Mouse (Mus musculus): ENCODE results near the gene Lmo4. TPM values are rescaled to one million over a fixed set of nuclear protein-coding genes. Genes with fewer than 3 reads are reported as not detected.

Lmo4 gene
- total and polyA plus RNA-seq, 3 experiments, result 46.3 to 64.0 (median 57.6) TPM

- dilution Hi-C loops (cut with MboI; ENCODE audit: extremely low pct_ligation_motif_present, extremely low pct_unique_long_range_greater_than_20kb, low sequenced_read_pairs), result no loop called here
- H3K4me1 ChIP-seq (ENCODE audit: control insufficient read depth in 1 of 2, insufficient read depth in 2 of 2), result no peaks in the 10 kb centered on the region
- in situ Hi-C loops (cut with MboI; ENCODE audit: low pct_ligation_motif_present, low pct_unique_long_range_greater_than_20kb, low sequenced_read_pairs), result no loop called here
These were observed 43.8 kb downstream of the Lmo4 start for GRCm38 (mm10) chr3:144161261-144161660.

DNA sequence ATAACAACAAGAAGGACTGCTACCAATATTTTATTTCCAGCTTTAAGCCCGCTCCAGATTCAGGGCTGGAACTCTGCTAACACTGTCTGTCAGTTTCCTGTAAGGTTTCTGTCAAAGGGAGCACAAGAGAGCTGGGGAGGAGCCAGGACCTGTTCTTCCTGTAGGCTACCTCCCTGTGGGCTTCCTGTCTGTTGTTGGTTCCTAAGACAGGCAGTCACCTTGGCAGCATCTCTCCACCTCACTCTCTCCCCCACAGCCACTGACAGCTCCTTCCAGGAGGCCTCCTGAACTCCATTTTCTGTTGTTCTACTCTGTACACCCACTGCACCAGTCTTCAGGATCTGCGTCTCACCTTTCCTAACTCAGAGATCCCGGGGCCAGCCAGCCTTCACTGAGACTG is 49.3 kb downstream of the Lmo4 start:
- Histone ChIP-seq H3K36me3 (replicated peaks in 1 of 2; ENCODE audit: control insufficient read depth in 1 of 2, insufficient read depth in 1 of 2, low read length in 1 of 2) (no peaks in the 10 kb centered on the region), H3K27me3 (replicated peaks) (no peaks in the 10 kb centered on the region), H3K9ac (ENCODE audit: insufficient read depth, low read depth) (no peak overlapping the region), H3K4me1 (ENCODE audit: control insufficient read depth in 1 of 2, insufficient read depth in 2 of 2) (peaks cover 16 to 29% of the 10 kb centered on the region in 2 experiments), H3K27ac (ENCODE audit: insufficient read depth, low read depth) (no peak overlapping the region), H3K9me3 (replicated peaks; ENCODE audit: low read length) (no peaks in the 10 kb centered on the region), H3K4me3 (replicated peaks in 1 of 3; ENCODE audit: low read depth in 2 of 3, low read length in 2 of 3, poor library complexity in 1 of 3) (no peak overlapping the region), H3K79me2 (replicated peaks; ENCODE audit: control insufficient read depth, extremely low read depth, insufficient read depth, poor library complexity, severe bottlenecking) (no peaks in the 10 kb centered on the region), H3K4me2 (ENCODE audit: insufficient read depth, low read depth, poor library complexity, severe bottlenecking) (no peak overlapping the region)
- no peak for TF ChIP-seq USF2 (conservative IDR thresholded peaks at IDR 0.05; ENCODE audit: low read depth, low read length)
- no peak for TF ChIP-seq JUND (conservative IDR thresholded peaks at IDR 0.05; ENCODE audit: low read depth, low read length)
- no peak for TF ChIP-seq IRF4 (IDR thresholded peaks at IDR 0.05; ENCODE audit: low read depth, low read length)
- no peak for TF ChIP-seq JUN (IDR thresholded peaks at IDR 0.05; ENCODE audit: insufficient read depth, low read depth, low read length)
- no peak for TF ChIP-seq ZMIZ1 (IDR thresholded peaks at IDR 0.05; ENCODE audit: low read depth, low read length)
- no peak for TF ChIP-seq UBTF (IDR thresholded peaks at IDR 0.05; ENCODE audit: low read depth, low read length)
- TF ChIP-seq GABPA (IDR thresholded peaks at IDR 0.05; ENCODE audit: insufficient replicate concordance, low read depth, low read length), result no peak
- TF ChIP-seq ZNF384 (IDR thresholded peaks at IDR 0.05; ENCODE audit: low read depth, low read length), result no peak
- no peak for TF ChIP-seq SIN3A (IDR thresholded peaks at IDR 0.05; ENCODE audit: low read length)
- no peak for TF ChIP-seq USF1 (IDR thresholded peaks at IDR 0.05; ENCODE audit: low read depth, low read length)
- TF ChIP-seq BHLHE40 (IDR thresholded peaks at IDR 0.05; ENCODE audit: low read depth, low read length), result no peak
- TF ChIP-seq TBP (conservative IDR thresholded peaks at IDR 0.05; ENCODE audit: low read depth, low read length), result no peak
- TF ChIP-seq KAT2A (IDR thresholded peaks at IDR 0.05; ENCODE audit: insufficient replicate concordance, low read length), result no peak
- no peak for TF ChIP-seq EP300 (IDR thresholded peaks at IDR 0.05; ENCODE audit: low read length)
- TF ChIP-seq PAX5 (IDR thresholded peaks at IDR 0.05; ENCODE audit: low read length), result no peak
- TF ChIP-seq MAFK (IDR thresholded peaks at IDR 0.05; ENCODE audit: insufficient replicate concordance, low read length), result no peak
- in situ Hi-C loops (cut with MboI; ENCODE audit: low pct_ligation_motif_present, low pct_unique_long_range_greater_than_20kb, low sequenced_read_pairs) (no loop called here), dilution Hi-C loops (cut with MboI; ENCODE audit: extremely low pct_ligation_motif_present, extremely low pct_unique_long_range_greater_than_20kb, low sequenced_read_pairs) (no loop called here)
- DNase-seq (ENCODE audit: extremely low read depth), result no peak

More at GRCm38 (mm10) chr3:144161261-144161660, 43.8 kb downstream of the Lmo4 start:
- Histone ChIP-seq H3K27ac (ENCODE audit: insufficient read depth, low read depth) (no peak overlapping the region), H3K9ac (ENCODE audit: insufficient read depth, low read depth) (no peak overlapping the region), H3K4me2 (ENCODE audit: insufficient read depth, low read depth, poor library complexity, severe bottlenecking) (no peak overlapping the region), H3K36me3 (replicated peaks in 1 of 2; ENCODE audit: control insufficient read depth in 1 of 2, insufficient read depth in 1 of 2, low read length in 1 of 2) (no peaks in the 10 kb centered on the region), H3K27me3 (replicated peaks) (no peaks in the 10 kb centered on the region), H3K4me3 (replicated peaks in 1 of 3; ENCODE audit: low read depth in 2 of 3, low read length in 2 of 3, poor library complexity in 1 of 3) (no peak overlapping the region), H3K79me2 (replicated peaks; ENCODE audit: control insufficient read depth, extremely low read depth, insufficient read depth, poor library complexity, severe bottlenecking) (no peaks in the 10 kb centered on the region), H3K9me3 (replicated peaks; ENCODE audit: low read length) (no peaks in the 10 kb centered on the region)
- no peak for DNase-seq (ENCODE audit: extremely low read depth)
- no peak for TF ChIP-seq CTCF (conservative IDR thresholded peaks at IDR 0.05 in 1 of 2, IDR thresholded peaks at IDR 0.05 in 1 of 2; ENCODE audit: low read depth in 2 of 2, low read length in 2 of 2)
- TF ChIP-seq ELF1 (IDR thresholded peaks at IDR 0.05; ENCODE audit: low read depth, low read length), result no peak
- no peak for TF ChIP-seq CHD1 (IDR thresholded peaks at IDR 0.05; ENCODE audit: low read depth, low read length)
- TF ChIP-seq RAD21 (IDR thresholded peaks at IDR 0.05; ENCODE audit: low read depth, low read length), result no peak

Measured in CH12.LX (cell line).